Mouse (Mus musculus) midbrain, embryonic 14.5 days (tissue): ENCODE measurements at regions not wholly inside any gene's neighbourhood (a gene's known extent, or its start where the extent isn't known, plus 50 kb on each side); places are given as distances from the start of the nearest gene placed in this dataset.

Experiments
- ATAC-seq: fragments of 200-750 bp; cut with Nextera tagmentation; 2 replicates; pipeline ENCODE4 v1.8.0; 2017; ENCODE audit warnings: moderate number of reproducible peaks, moderate library complexity; ENCODE audit not compliant: low FRiP score, low TSS enrichment
- DNase-seq: peaks from one replicate; pipeline ENCODE4 v3.0.0-alpha.2; 2015
- H3K27ac ChIP-seq: fragments of 300-500 bp; sonication (generic); replicated peaks from 2 replicates; pipeline ENCODE4 v1.5.1; 2014; ENCODE audit warnings: mild to moderate bottlenecking, low read depth, low read length, moderate library complexity
- H3K27me3 ChIP-seq: fragments of 300-500 bp; sonication (generic); 2 replicates; pipeline ENCODE4 v1.6.1; 2014; ENCODE audit warnings: low read length, control low read depth, mixed read lengths; ENCODE audit not compliant: control insufficient read depth, insufficient read depth
- H3K36me3 ChIP-seq: fragments of 300-500 bp; sonication (generic); 2 replicates; pipeline ENCODE4 v1.6.1; 2014; ENCODE audit warnings: low read length, control low read depth; ENCODE audit not compliant: control insufficient read depth, insufficient read depth
- H3K4me1 ChIP-seq: fragments of 300-500 bp; sonication (generic); 2 replicates; pipeline ENCODE4 v1.6.1; 2014; ENCODE audit warnings: mild to moderate bottlenecking, antibody characterized with exemption, low read length, control low read depth; ENCODE audit not compliant: control insufficient read depth, insufficient read depth
- H3K4me2 ChIP-seq: fragments of 300-500 bp; sonication (generic); 2 replicates; pipeline ENCODE4 v1.6.1; 2014; ENCODE audit warnings: mild to moderate bottlenecking, low read length, moderate library complexity
- H3K4me3 ChIP-seq: fragments of 300-500 bp; sonication (generic); replicated peaks from 2 replicates; pipeline ENCODE4 v1.5.1; 2014; ENCODE audit warnings: low read depth, low read length
- H3K9ac ChIP-seq: fragments of 300-500 bp; sonication (generic); replicated peaks from 2 replicates; pipeline ENCODE4 v1.6.1; 2014; ENCODE audit warnings: mild to moderate bottlenecking, low read length, moderate library complexity
- H3K9me3 ChIP-seq: fragments of 300-500 bp; sonication (generic); 2 replicates; pipeline ENCODE4 v1.6.1; 2016; ENCODE audit warnings: low read length, control low read depth, mixed read lengths; ENCODE audit not compliant: control insufficient read depth
- WGBS: fragments of 180-500 bp; shearing (Covaris S2); extraction: QIAGEN DNeasy Blood & Tissue Kit; methylation state at CpG from one replicate; pipeline ENCODE4 v1.1.7; 2014; 5-methylcytosine and 5-hydroxymethylcytosine counted together

- Histone ChIP-seq H3K4me2 (no peak overlapping the region), H3K9ac (no peak overlapping the region), H3K9me3 (no peaks in the 10 kb centered on the region), H3K4me3 (no peak overlapping the region), H3K36me3 (no peaks in the 10 kb centered on the region), H3K27me3 (no peaks in the 10 kb centered on the region), H3K27ac (no peak overlapping the region), H3K4me1 (no peaks in the 10 kb centered on the region)
- DNase-seq (no peak), ATAC-seq (no peak)
- WGBS: 83% methylated on average over 3 of the region's 3 CpGs
These were observed 267.1 kb downstream of the Kcnj2 start for GRCm38 (mm10) chr11:111333021-111333420.

- 21% methylated on average over 1 of the region's 1 CpGs for WGBS
- DNase-seq: no peak
- ATAC-seq: no peak
- Histone ChIP-seq H3K36me3 (no peaks in the 10 kb centered on the region), H3K9ac (no peak overlapping the region), H3K4me1 (no peaks in the 10 kb centered on the region), H3K27me3 (no peaks in the 10 kb centered on the region), H3K4me2 (no peak overlapping the region), H3K9me3 (no peaks in the 10 kb centered on the region), H3K27ac (no peak overlapping the region), H3K4me3 (no peak overlapping the region)
These were observed 281.6 kb downstream of the Kcnj2 start for GRCm38 (mm10) chr11:111347562-111347961.

- Histone ChIP-seq H3K9me3 (no peaks in the 10 kb centered on the region), H3K36me3 (no peaks in the 10 kb centered on the region), H3K4me1 (no peaks in the 10 kb centered on the region), H3K4me3 (no peak overlapping the region), H3K4me2 (no peak overlapping the region), H3K27me3 (no peaks in the 10 kb centered on the region), H3K27ac (no peak overlapping the region), H3K9ac (no peak overlapping the region)
- ATAC-seq (no peak), DNase-seq (no peak)
- 86% methylated on average over 4 of the region's 4 CpGs for WGBS
These were observed 284.1 kb downstream of the Kcnj2 start for GRCm38 (mm10) chr11:111350028-111350427.

- no peaks in the 10 kb centered on the region for H3K36me3 ChIP-seq
- no peak for ATAC-seq
- H3K4me1 ChIP-seq: no peaks in the 10 kb centered on the region
- WGBS: 87% methylated on average over 1 of the region's 1 CpGs
- H3K4me3 ChIP-seq: no peak overlapping the region
- no peak overlapping the region for H3K4me2 ChIP-seq
- no peaks in the 10 kb centered on the region for H3K27me3 ChIP-seq
- H3K27ac ChIP-seq: no peak overlapping the region
- H3K9me3 ChIP-seq: no peaks in the 10 kb centered on the region
- no peak overlapping the region for H3K9ac ChIP-seq
- DNase-seq: no peak
These were observed 297.4 kb downstream of the Kcnj2 start for GRCm38 (mm10) chr11:111363363-111363762.

GRCm38 (mm10) chr11:111377165-111377564 is 311.2 kb downstream of the Kcnj2 start:
- H3K9me3 ChIP-seq: no peaks in the 10 kb centered on the region
- H3K9ac ChIP-seq: no peak overlapping the region
- 90% methylated on average over 4 of the region's 4 CpGs for WGBS
- no peak overlapping the region for H3K4me2 ChIP-seq
- H3K4me3 ChIP-seq: no peak overlapping the region
- H3K4me1 ChIP-seq: no peaks in the 10 kb centered on the region
- no peak for DNase-seq
- H3K27ac ChIP-seq: no peak overlapping the region
- H3K36me3 ChIP-seq: no peaks in the 10 kb centered on the region
- no peaks in the 10 kb centered on the region for H3K27me3 ChIP-seq
- no peak for ATAC-seq

- no peak overlapping the region for H3K27ac ChIP-seq
- ATAC-seq (no peak), DNase-seq (no peak)
- no peaks in the 10 kb centered on the region for H3K4me1 ChIP-seq
- 92% methylated on average over 3 of the region's 3 CpGs for WGBS
- H3K36me3 ChIP-seq: no peaks in the 10 kb centered on the region
- no peak overlapping the region for H3K9ac ChIP-seq
- no peak overlapping the region for H3K4me2 ChIP-seq
- no peaks in the 10 kb centered on the region for H3K9me3 ChIP-seq
- no peak overlapping the region for H3K4me3 ChIP-seq
- no peaks in the 10 kb centered on the region for H3K27me3 ChIP-seq
These were observed 313.9 kb downstream of the Kcnj2 start for GRCm38 (mm10) chr11:111379842-111380241.

- no peak overlapping the region for H3K4me2 ChIP-seq
- ATAC-seq: no peak
- no peak overlapping the region for H3K9ac ChIP-seq
- H3K36me3 ChIP-seq: no peaks in the 10 kb centered on the region
- 79% methylated on average over 1 of the region's 1 CpGs for whole genome bisulfite sequencing
- H3K4me1 ChIP-seq: no peaks in the 10 kb centered on the region
- DNase-seq: no peak
- no peaks in the 10 kb centered on the region for H3K27me3 ChIP-seq
- no peak overlapping the region for H3K27ac ChIP-seq
- no peaks in the 10 kb centered on the region for H3K9me3 ChIP-seq
- no peak overlapping the region for H3K4me3 ChIP-seq
These were observed 332.7 kb downstream of the Kcnj2 start for GRCm38 (mm10) chr11:111398706-111399105.

GRCm38 (mm10) chr11:111409266-111409665 is 343.3 kb downstream of the Kcnj2 start:
- H3K4me3 ChIP-seq: no peak overlapping the region
- H3K27ac ChIP-seq: no peak overlapping the region
- no peak for DNase-seq

GRCm38 (mm10) chr11:111424871-111425270 is 358.9 kb downstream of the Kcnj2 start:
- WGBS: 74% methylated on average over 4 of the region's 4 CpGs
- Histone ChIP-seq H3K9me3 (no peaks in the 10 kb centered on the region), H3K27me3 (no peaks in the 10 kb centered on the region), H3K4me2 (no peak overlapping the region), H3K4me3 (no peak overlapping the region), H3K4me1 (no peaks in the 10 kb centered on the region), H3K36me3 (no peaks in the 10 kb centered on the region), H3K27ac (no peak overlapping the region), H3K9ac (no peak overlapping the region)
- ATAC-seq (no peak), DNase-seq (no peak)

More at GRCm38 (mm10) chr11:111409266-111409665, 343.3 kb downstream of the Kcnj2 start:
- no peak overlapping the region for H3K9ac ChIP-seq
- 84% methylated on average over 2 of the region's 2 CpGs for WGBS
- no peaks in the 10 kb centered on the region for H3K9me3 ChIP-seq
- no peak for ATAC-seq
- H3K4me1 ChIP-seq: no peaks in the 10 kb centered on the region
- no peaks in the 10 kb centered on the region for H3K27me3 ChIP-seq
- H3K4me2 ChIP-seq: no peak overlapping the region
- no peaks in the 10 kb centered on the region for H3K36me3 ChIP-seq
